Mouse (Mus musculus) induced T-regulatory cell, adult 2 months (primary cell): ENCODE measurements at regions not wholly inside any gene's neighbourhood (a gene's known extent, or its start where the extent isn't known, plus 50 kb on each side); places are given as distances from the start of the nearest gene placed in this dataset.

ENCODE experiments used
- DNase-seq: peaks from one replicate; pipeline ENCODE4 v3.0.0-alpha.2; 2012; ENCODE audit warnings: low read depth

DNA sequence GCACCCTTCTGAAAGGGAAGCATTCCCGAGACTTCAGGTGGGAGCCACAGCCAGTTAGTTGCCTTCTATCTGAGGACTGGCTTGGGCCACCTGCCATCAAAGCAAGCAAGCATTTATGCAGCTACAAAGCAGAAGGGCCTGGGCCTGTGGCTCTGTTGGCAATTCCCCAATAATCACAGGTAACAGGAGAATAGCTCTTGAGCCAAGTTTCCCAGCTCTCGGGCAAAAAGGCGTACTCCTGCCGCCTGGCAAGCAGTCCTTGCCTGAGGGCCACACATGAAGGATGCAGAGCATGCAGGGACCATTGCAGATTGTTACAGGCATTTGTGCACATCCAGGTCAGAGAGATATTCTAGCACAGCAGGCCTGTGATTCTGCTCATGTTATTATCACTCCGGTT is 53.2 kb upstream of the Unc5a start:
- DNase-seq = no peak
